Mouse (Mus musculus): ENCODE measurements at regions not wholly inside any gene's neighbourhood (a gene's known extent, or its start where the extent isn't known, plus 50 kb on each side); places are given as distances from the start of the nearest gene placed in this dataset.

DNA sequence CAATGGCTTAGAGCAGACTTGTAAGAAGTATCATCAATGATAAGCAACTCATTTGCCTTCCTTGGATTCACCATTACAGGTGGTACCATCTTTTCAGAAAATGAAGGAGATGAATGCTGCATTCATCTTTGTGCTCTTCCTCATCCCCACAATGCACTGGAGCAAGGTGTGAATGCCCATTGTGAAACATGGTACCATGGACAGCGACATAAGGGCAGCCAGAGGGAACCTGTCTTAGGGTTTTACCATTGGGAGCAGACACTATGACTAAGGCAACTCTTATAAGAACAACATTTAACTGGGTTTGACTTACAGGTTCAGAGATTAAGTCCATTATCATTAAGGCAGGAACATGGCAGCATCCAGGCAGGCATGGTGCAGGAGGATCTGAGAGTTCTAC is 60.1 kb upstream of the Kcnj6 start:
- no peaks in the 10 kb centered on the region for H3K9me3 ChIP-seq (ENCODE audit: control insufficient read depth)
- H3K4me3 ChIP-seq (ENCODE audit: low read depth, low read length), result no peak overlapping the region
- H3K36me3 ChIP-seq (ENCODE audit: control insufficient read depth, insufficient read depth), result no peaks in the 10 kb centered on the region
- no peak overlapping the region for H3K9ac ChIP-seq (ENCODE audit: low read depth, low read length)
- no peak for ATAC-seq
- WGBS, result 23% methylated on average over 1 of the region's 1 CpGs
- no peak for TF ChIP-seq CTCF (IDR thresholded peaks at IDR 0.05; ENCODE audit: low read depth)
- no peak overlapping the region for H3K4me2 ChIP-seq (replicated peaks; ENCODE audit: low read depth)
- H3K27ac ChIP-seq (ENCODE audit: low read depth, low read length), result no peak overlapping the region
- H3K27me3 ChIP-seq (replicated peaks; ENCODE audit: control insufficient read depth, insufficient read depth, low read length), result no peaks in the 10 kb centered on the region
- no peaks in the 10 kb centered on the region for H3K4me1 ChIP-seq (replicated peaks; ENCODE audit: control insufficient read depth, insufficient read depth, low read length)

DNA sequence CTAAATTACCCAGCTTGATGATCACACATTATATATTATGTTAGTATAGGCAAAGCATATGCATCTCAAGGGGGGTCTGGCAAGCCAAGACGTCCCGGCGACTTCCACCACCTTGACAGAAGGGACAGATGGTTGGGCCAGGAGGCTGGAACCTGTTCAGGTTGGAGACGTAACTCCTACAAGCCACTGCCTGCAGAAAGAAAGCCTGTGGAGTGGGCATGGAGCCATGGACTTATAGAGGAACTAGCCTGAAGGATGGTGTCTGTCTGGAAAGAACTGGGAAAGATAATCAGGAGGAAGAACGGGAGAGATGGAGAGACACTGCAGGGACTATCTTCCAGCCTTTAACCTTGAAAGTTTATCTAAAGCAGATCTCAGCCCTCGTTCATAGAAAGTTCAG is 66.9 kb upstream of the Kcnj6 start:
- Histone ChIP-seq H3K9me3 (ENCODE audit: control insufficient read depth) (no peaks in the 10 kb centered on the region), H3K4me1 (replicated peaks; ENCODE audit: control insufficient read depth, insufficient read depth, low read length) (no peaks in the 10 kb centered on the region), H3K4me2 (replicated peaks; ENCODE audit: low read depth) (no peak overlapping the region), H3K4me3 (ENCODE audit: low read depth, low read length) (no peak overlapping the region), H3K36me3 (ENCODE audit: control insufficient read depth, insufficient read depth) (no peaks in the 10 kb centered on the region), H3K27ac (ENCODE audit: low read depth, low read length) (no peak overlapping the region), H3K9ac (ENCODE audit: low read depth, low read length) (no peak overlapping the region), H3K27me3 (replicated peaks; ENCODE audit: control insufficient read depth, insufficient read depth, low read length) (no peaks in the 10 kb centered on the region)
- TF ChIP-seq CTCF (IDR thresholded peaks at IDR 0.05; ENCODE audit: low read depth), result no peak
- no peak for ATAC-seq
- WGBS, result 88% methylated on average over 6 of the region's 6 CpGs

DNA sequence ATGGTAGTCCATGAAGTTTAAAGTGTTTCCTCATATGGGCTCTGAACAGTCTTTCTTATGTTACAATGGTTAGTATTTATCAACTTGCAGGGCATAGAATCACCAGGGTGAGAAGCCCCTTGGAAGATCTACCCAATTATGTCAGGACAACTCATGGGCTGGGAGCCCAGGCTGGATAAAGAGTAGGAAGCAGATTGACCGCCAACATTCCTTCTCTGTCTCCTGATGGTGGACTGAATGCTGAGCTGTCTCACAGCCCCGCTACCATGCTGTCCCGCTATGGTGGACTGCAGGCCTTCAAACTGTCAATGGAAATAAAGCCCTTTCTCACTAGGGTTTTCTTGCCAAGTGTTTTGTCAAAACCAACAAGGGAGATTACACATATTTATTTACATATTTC is 69.2 kb upstream of the Kcnj6 start:
- Histone ChIP-seq H3K27ac (ENCODE audit: low read depth, low read length) (no peak overlapping the region), H3K9ac (ENCODE audit: low read depth, low read length) (no peak overlapping the region), H3K36me3 (ENCODE audit: control insufficient read depth, insufficient read depth) (no peaks in the 10 kb centered on the region), H3K9me3 (ENCODE audit: control insufficient read depth) (no peaks in the 10 kb centered on the region), H3K27me3 (replicated peaks; ENCODE audit: control insufficient read depth, insufficient read depth, low read length) (no peaks in the 10 kb centered on the region), H3K4me3 (ENCODE audit: low read depth, low read length) (no peak overlapping the region), H3K4me2 (replicated peaks; ENCODE audit: low read depth) (no peak overlapping the region), H3K4me1 (replicated peaks; ENCODE audit: control insufficient read depth, insufficient read depth, low read length) (no peaks in the 10 kb centered on the region)
- 88% methylated on average over 3 of the region's 3 CpGs for WGBS
- no peak for ATAC-seq
- no peak for TF ChIP-seq CTCF (IDR thresholded peaks at IDR 0.05; ENCODE audit: low read depth)

DNA sequence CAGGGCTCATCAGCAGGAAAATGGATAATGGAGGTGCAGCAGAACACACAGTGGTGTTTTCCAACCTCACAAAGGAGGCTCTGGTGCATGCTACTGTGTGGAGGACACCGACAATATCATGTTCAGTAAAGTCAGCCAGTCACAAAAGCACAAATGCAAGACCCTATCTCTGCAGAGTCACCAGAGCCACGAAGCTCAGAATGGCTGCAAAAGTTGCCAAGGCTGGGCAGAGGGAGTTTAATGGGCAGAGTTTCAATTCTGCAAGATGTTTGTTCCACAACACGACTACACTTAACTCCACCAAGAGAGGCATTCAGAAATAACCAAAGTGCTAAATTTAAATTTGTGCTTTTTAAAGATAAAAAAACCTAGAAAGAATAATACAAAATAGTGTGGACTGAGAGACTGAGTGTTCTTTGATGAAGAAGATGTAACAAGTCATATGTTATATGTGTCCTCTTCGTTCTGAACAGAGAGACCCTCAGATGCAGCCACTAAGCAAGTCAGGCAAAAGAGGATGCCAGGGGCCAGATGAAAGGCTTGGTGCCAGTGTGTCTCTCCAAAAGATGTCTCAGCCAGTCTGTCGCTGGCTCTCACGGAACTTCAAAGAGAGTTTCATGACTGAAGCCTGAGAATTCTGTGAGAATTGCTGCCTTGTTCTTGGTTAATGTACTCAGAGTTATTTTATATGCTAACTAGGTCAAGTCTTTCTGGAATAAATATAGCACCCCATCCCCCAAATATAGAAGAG is 95.1 kb upstream of the Kcnj6 start:
- Histone ChIP-seq H3K27ac (ENCODE audit: low read depth, low read length) (no peak overlapping the region), H3K27me3 (replicated peaks; ENCODE audit: control insufficient read depth, insufficient read depth, low read length) (no peaks in the 10 kb centered on the region), H3K4me3 (ENCODE audit: low read depth, low read length) (no peak overlapping the region), H3K9me3 (ENCODE audit: control insufficient read depth) (no peaks in the 10 kb centered on the region), H3K4me1 (replicated peaks; ENCODE audit: control insufficient read depth, insufficient read depth, low read length) (no peaks in the 10 kb centered on the region), H3K36me3 (ENCODE audit: control insufficient read depth, insufficient read depth) (no peaks in the 10 kb centered on the region), H3K9ac (ENCODE audit: low read depth, low read length) (no peak overlapping the region), H3K4me2 (replicated peaks; ENCODE audit: low read depth) (no peak overlapping the region)
- WGBS, result 68% methylated on average over 6 of the region's 6 CpGs
- TF ChIP-seq CTCF (IDR thresholded peaks at IDR 0.05; ENCODE audit: low read depth), result no peak
- no peak for ATAC-seq

DNA sequence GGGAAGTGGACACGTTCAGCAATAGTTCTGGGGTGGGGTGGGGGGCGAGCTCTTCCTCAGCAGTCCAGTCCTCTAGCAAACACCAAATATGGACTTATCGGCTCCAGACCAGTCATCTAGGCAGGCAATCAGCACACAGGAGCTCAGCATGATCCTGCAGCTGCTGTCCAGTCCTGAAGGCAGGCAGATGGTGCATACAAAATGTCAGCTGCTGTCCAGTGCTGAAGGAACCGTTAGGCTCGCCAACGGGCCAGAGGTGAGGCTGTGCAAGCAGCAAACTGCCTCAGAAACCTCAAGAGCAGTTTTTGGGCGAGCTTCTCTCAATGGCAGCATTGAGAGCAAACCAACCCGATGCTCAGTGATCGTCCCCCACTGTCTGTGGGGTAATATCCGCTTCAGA is 96.3 kb upstream of the Kcnj6 start:
- H3K27ac ChIP-seq (ENCODE audit: low read depth, low read length), result no peak overlapping the region
- no peaks in the 10 kb centered on the region for H3K36me3 ChIP-seq (ENCODE audit: control insufficient read depth, insufficient read depth)
- no peak for TF ChIP-seq CTCF (IDR thresholded peaks at IDR 0.05; ENCODE audit: low read depth)
- H3K9me3 ChIP-seq (ENCODE audit: control insufficient read depth), result no peaks in the 10 kb centered on the region
- H3K4me3 ChIP-seq (ENCODE audit: low read depth, low read length), result no peak overlapping the region
- no peak overlapping the region for H3K9ac ChIP-seq (ENCODE audit: low read depth, low read length)
- ATAC-seq, result no peak
- 23% methylated on average over 10 of the region's 10 CpGs for WGBS
- no peaks in the 10 kb centered on the region for H3K4me1 ChIP-seq (replicated peaks; ENCODE audit: control insufficient read depth, insufficient read depth, low read length)
- no peak overlapping the region for H3K4me2 ChIP-seq (replicated peaks; ENCODE audit: low read depth)
- no peaks in the 10 kb centered on the region for H3K27me3 ChIP-seq (replicated peaks; ENCODE audit: control insufficient read depth, insufficient read depth, low read length)

DNA sequence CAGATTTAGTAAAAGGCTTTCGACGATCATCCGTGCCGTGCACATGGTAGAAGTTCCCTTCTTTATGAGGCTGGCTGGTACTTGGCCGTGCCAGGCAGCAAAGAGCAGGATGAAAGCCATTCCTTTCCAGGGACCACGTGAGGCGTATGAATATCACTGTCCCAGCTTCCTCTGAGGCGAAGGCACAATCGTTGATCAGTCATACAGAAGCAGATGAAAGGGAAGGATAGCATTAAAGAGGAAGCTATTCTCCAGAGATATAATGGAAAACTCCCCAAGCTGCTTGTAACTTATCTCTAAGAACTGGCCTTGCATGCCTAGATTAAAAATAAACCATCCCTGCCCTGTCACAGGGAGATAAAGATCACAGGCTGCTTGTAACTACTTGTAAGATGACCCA is 103.5 kb upstream of the Kcnj6 start:
- 76% methylated on average over 9 of the region's 9 CpGs for WGBS
- H3K9ac ChIP-seq (ENCODE audit: low read depth, low read length), result no peak overlapping the region
- H3K4me1 ChIP-seq (replicated peaks; ENCODE audit: control insufficient read depth, insufficient read depth, low read length), result no peaks in the 10 kb centered on the region
- ATAC-seq, result no peak
- H3K36me3 ChIP-seq (ENCODE audit: control insufficient read depth, insufficient read depth), result no peaks in the 10 kb centered on the region
- no peak overlapping the region for H3K4me3 ChIP-seq (ENCODE audit: low read depth, low read length)
- H3K27me3 ChIP-seq (replicated peaks; ENCODE audit: control insufficient read depth, insufficient read depth, low read length), result no peaks in the 10 kb centered on the region
- no peaks in the 10 kb centered on the region for H3K9me3 ChIP-seq (ENCODE audit: control insufficient read depth)
- no peak for TF ChIP-seq CTCF (IDR thresholded peaks at IDR 0.05; ENCODE audit: low read depth)
- H3K4me2 ChIP-seq (replicated peaks; ENCODE audit: low read depth), result no peak overlapping the region
- no peak overlapping the region for H3K27ac ChIP-seq (ENCODE audit: low read depth, low read length)

DNA sequence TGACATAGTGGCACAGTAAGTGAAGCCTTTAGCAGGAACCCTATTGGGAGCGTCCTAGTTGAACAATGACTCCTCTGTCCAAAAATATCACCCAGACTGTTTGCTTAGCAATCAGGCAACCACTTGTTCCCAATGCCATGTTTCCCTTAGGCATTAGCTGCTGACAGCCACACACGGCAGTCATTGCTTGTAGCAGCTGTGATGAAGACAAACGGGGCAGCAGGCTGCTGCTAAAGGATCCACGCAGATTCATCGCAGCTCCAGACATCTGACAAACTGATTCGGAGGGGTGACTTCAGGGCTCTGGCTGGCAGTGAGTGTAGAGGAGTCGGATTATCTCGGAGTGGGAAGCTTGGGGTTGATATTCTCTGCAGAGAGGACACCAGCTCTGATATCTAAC is 120.0 kb upstream of the Kcnj6 start:
- Histone ChIP-seq H3K9me3 (ENCODE audit: control insufficient read depth) (no peaks in the 10 kb centered on the region), H3K4me3 (ENCODE audit: low read depth, low read length) (no peak overlapping the region), H3K36me3 (ENCODE audit: control insufficient read depth, insufficient read depth) (no peaks in the 10 kb centered on the region), H3K27ac (ENCODE audit: low read depth, low read length) (no peak overlapping the region), H3K27me3 (replicated peaks; ENCODE audit: control insufficient read depth, insufficient read depth, low read length) (no peaks in the 10 kb centered on the region), H3K4me2 (replicated peaks; ENCODE audit: low read depth) (no peak overlapping the region), H3K4me1 (replicated peaks; ENCODE audit: control insufficient read depth, insufficient read depth, low read length) (no peaks in the 10 kb centered on the region), H3K9ac (ENCODE audit: low read depth, low read length) (no peak overlapping the region)
- no peak for ATAC-seq
- TF ChIP-seq CTCF (IDR thresholded peaks at IDR 0.05; ENCODE audit: low read depth), result no peak
- 41% methylated on average over 8 of the region's 8 CpGs for WGBS

Measured in intestine, postnatal 0 days (tissue).